Mouse (Mus musculus): ENCODE results near the gene Cttnbp2nl. TPM values are rescaled to one million over a fixed set of nuclear protein-coding genes. Genes with fewer than 3 reads are reported as not detected.
A peak's percentile ranks its signal among the peaks of the same experiment; 100 is the strongest.

The Cttnbp2nl gene
- polyA plus RNA-seq, 1 experiment from 2014 or later = 24.3 TPM

- Histone ChIP-seq H3K27me3 (ENCODE audit: control insufficient read depth, insufficient read depth, low read length) (no peaks in the 10 kb centered on the region), H3K4me2 (replicated peaks; ENCODE audit: low read depth, low read length) (no peak overlapping the region), H3K4me3 (ENCODE audit: low read depth, low read length) (no peak overlapping the region), H3K9ac (replicated peaks; ENCODE audit: low read depth, low read length) (no peak overlapping the region), H3K36me3 (ENCODE audit: control insufficient read depth, insufficient read depth, low read length) (no peaks in the 10 kb centered on the region), H3K9me3 (ENCODE audit: control insufficient read depth, low read depth, low read length) (no peaks in the 10 kb centered on the region), H3K27ac (ENCODE audit: low read length) (no peak overlapping the region), H3K4me1 (ENCODE audit: control insufficient read depth, insufficient read depth, low read length) (peaks cover 5% of the 10 kb centered on the region; the same call in 1 of the 2 replicates)
- 78% methylated on average over 9 of the region's 9 CpGs for WGBS
- no peak for ATAC-seq (ENCODE audit: insufficient number of reproducible peaks, insufficient read depth, low FRiP score, low read depth)
Observed at GRCm38 (mm10) chr3:105062676-105063075, 9.7 kb upstream of the Cttnbp2nl start.

- no peak overlapping the region for H3K4me2 ChIP-seq (replicated peaks; ENCODE audit: low read depth, low read length)
- no peak for ATAC-seq (ENCODE audit: insufficient number of reproducible peaks, insufficient read depth, low FRiP score, low read depth)
Observed at GRCm38 (mm10) chr3:105061991-105062390, 9.0 kb upstream of the Cttnbp2nl start.

GRCm38 (mm10) chr3:105061496-105061895, 8.6 kb upstream of the Cttnbp2nl start:
- no peak overlapping the region for H3K4me3 ChIP-seq (ENCODE audit: low read depth, low read length)
- no peak overlapping the region for H3K9ac ChIP-seq (replicated peaks; ENCODE audit: low read depth, low read length)
- no peak for ATAC-seq (ENCODE audit: insufficient number of reproducible peaks, insufficient read depth, low FRiP score, low read depth)
- H3K9me3 ChIP-seq (ENCODE audit: control insufficient read depth, low read depth, low read length) = no peaks in the 10 kb centered on the region
- WGBS = 85% methylated on average over 3 of the region's 3 CpGs
- H3K27ac ChIP-seq (ENCODE audit: low read length) = no peak overlapping the region
- no peaks in the 10 kb centered on the region for H3K36me3 ChIP-seq (ENCODE audit: control insufficient read depth, insufficient read depth, low read length)
- H3K27me3 ChIP-seq (ENCODE audit: control insufficient read depth, insufficient read depth, low read length) = no peaks in the 10 kb centered on the region
- peaks cover 5% of the 10 kb centered on the region; the same call in 1 of the 2 replicates for H3K4me1 ChIP-seq (ENCODE audit: control insufficient read depth, insufficient read depth, low read length)
- H3K4me2 ChIP-seq (replicated peaks; ENCODE audit: low read depth, low read length) = no peak overlapping the region

More at GRCm38 (mm10) chr3:105061991-105062390, 9.0 kb upstream of the Cttnbp2nl start:
- H3K27ac ChIP-seq (ENCODE audit: low read length) = no peak overlapping the region
- no peak overlapping the region for H3K9ac ChIP-seq (replicated peaks; ENCODE audit: low read depth, low read length)
- no peaks in the 10 kb centered on the region for H3K27me3 ChIP-seq (ENCODE audit: control insufficient read depth, insufficient read depth, low read length)
- H3K9me3 ChIP-seq (ENCODE audit: control insufficient read depth, low read depth, low read length) = no peaks in the 10 kb centered on the region
- no peaks in the 10 kb centered on the region for H3K36me3 ChIP-seq (ENCODE audit: control insufficient read depth, insufficient read depth, low read length)
- 80% methylated on average over 1 of the region's 1 CpGs for WGBS
- peaks cover 5% of the 10 kb centered on the region; the same call in 1 of the 2 replicates for H3K4me1 ChIP-seq (ENCODE audit: control insufficient read depth, insufficient read depth, low read length)
- H3K4me3 ChIP-seq (ENCODE audit: low read depth, low read length) = no peak overlapping the region

- Histone ChIP-seq H3K27me3 (ENCODE audit: control insufficient read depth, insufficient read depth, low read length) (no peaks in the 10 kb centered on the region), H3K27ac (ENCODE audit: low read length) (no peak overlapping the region), H3K9ac (replicated peaks; ENCODE audit: low read depth, low read length) (no peak overlapping the region), H3K4me1 (ENCODE audit: control insufficient read depth, insufficient read depth, low read length) (peaks cover 5% of the 10 kb centered on the region; the same call in 1 of the 2 replicates), H3K36me3 (ENCODE audit: control insufficient read depth, insufficient read depth, low read length) (no peaks in the 10 kb centered on the region), H3K4me3 (ENCODE audit: low read depth, low read length) (no peak overlapping the region), H3K9me3 (ENCODE audit: control insufficient read depth, low read depth, low read length) (no peaks in the 10 kb centered on the region), H3K4me2 (replicated peaks; ENCODE audit: low read depth, low read length) (no peak overlapping the region)
- WGBS = 77% methylated on average over 6 of the region's 6 CpGs
- no peak for ATAC-seq (ENCODE audit: insufficient number of reproducible peaks, insufficient read depth, low FRiP score, low read depth)
Observed at GRCm38 (mm10) chr3:105060992-105061391, 8.0 kb upstream of the Cttnbp2nl start.

GRCm38 (mm10) chr3:105059911-105060310, 7.0 kb upstream of the Cttnbp2nl start:
- H3K4me2 ChIP-seq (replicated peaks; ENCODE audit: low read depth, low read length) = no peak overlapping the region
- no peak overlapping the region for H3K27ac ChIP-seq (ENCODE audit: low read length)
- no peak overlapping the region for H3K9ac ChIP-seq (replicated peaks; ENCODE audit: low read depth, low read length)
- no peaks in the 10 kb centered on the region for H3K9me3 ChIP-seq (ENCODE audit: control insufficient read depth, low read depth, low read length)
- no peak overlapping the region for H3K4me3 ChIP-seq (ENCODE audit: low read depth, low read length)
- H3K36me3 ChIP-seq (ENCODE audit: control insufficient read depth, insufficient read depth, low read length) = no peaks in the 10 kb centered on the region
- H3K4me1 ChIP-seq (ENCODE audit: control insufficient read depth, insufficient read depth, low read length) = peaks cover 5% of the 10 kb centered on the region; the same call in 1 of the 2 replicates
- H3K27me3 ChIP-seq (ENCODE audit: control insufficient read depth, insufficient read depth, low read length) = no peaks in the 10 kb centered on the region
- 51% methylated on average over 7 of the region's 7 CpGs for WGBS
- no peak for ATAC-seq (ENCODE audit: insufficient number of reproducible peaks, insufficient read depth, low FRiP score, low read depth)

GRCm38 (mm10) chr3:105058627-105059513, 5.9 kb upstream of the Cttnbp2nl start:
- WGBS = 12% methylated on average over 25 of the region's 25 CpGs

GRCm38 (mm10) chr3:105055666-105056065, 2.7 kb upstream of the Cttnbp2nl start:
- Histone ChIP-seq H3K4me2 (replicated peaks; ENCODE audit: low read depth, low read length) (no peak overlapping the region), H3K4me1 (ENCODE audit: control insufficient read depth, insufficient read depth, low read length) (peaks cover 18% of the 10 kb centered on the region), H3K9me3 (ENCODE audit: control insufficient read depth, low read depth, low read length) (no peaks in the 10 kb centered on the region), H3K9ac (replicated peaks; ENCODE audit: low read depth, low read length) (no peak overlapping the region), H3K4me3 (ENCODE audit: low read depth, low read length) (no peak overlapping the region), H3K27me3 (ENCODE audit: control insufficient read depth, insufficient read depth, low read length) (no peaks in the 10 kb centered on the region), H3K36me3 (ENCODE audit: control insufficient read depth, insufficient read depth, low read length) (no peaks in the 10 kb centered on the region), H3K27ac (ENCODE audit: low read length) (no peak overlapping the region)
- WGBS = 68% methylated on average over 4 of the region's 4 CpGs
- no peak for ATAC-seq (ENCODE audit: insufficient number of reproducible peaks, insufficient read depth, low FRiP score, low read depth)

More at GRCm38 (mm10) chr3:105058627-105059513, 5.9 kb upstream of the Cttnbp2nl start:
- Histone ChIP-seq H3K4me3 (ENCODE audit: low read depth, low read length) (peak overlapping the region; percentile 18; the same call in 1 of the 2 replicates), H3K36me3 (ENCODE audit: control insufficient read depth, insufficient read depth, low read length) (no peaks in the 10 kb centered on the region), H3K4me1 (ENCODE audit: control insufficient read depth, insufficient read depth, low read length) (peaks cover 5% of the 10 kb centered on the region; the same call in 1 of the 2 replicates), H3K27ac (ENCODE audit: low read length) (no peak overlapping the region), H3K4me2 (replicated peaks; ENCODE audit: low read depth, low read length) (peak overlapping the region; percentile 42), H3K9me3 (ENCODE audit: control insufficient read depth, low read depth, low read length) (no peaks in the 10 kb centered on the region), H3K27me3 (ENCODE audit: control insufficient read depth, insufficient read depth, low read length) (no peaks in the 10 kb centered on the region), H3K9ac (replicated peaks; ENCODE audit: low read depth, low read length) (no peak overlapping the region; the same call in 1 of the 2 replicates)
- ATAC-seq (ENCODE audit: insufficient number of reproducible peaks, insufficient read depth, low FRiP score, low read depth) = peak; percentile 26; the same call in 1 of the 2 replicates

GRCm38 (mm10) chr3:105054952-105055351, 2.0 kb upstream of the Cttnbp2nl start:
- Histone ChIP-seq H3K27me3 (ENCODE audit: control insufficient read depth, insufficient read depth, low read length) (no peaks in the 10 kb centered on the region), H3K4me2 (replicated peaks; ENCODE audit: low read depth, low read length) (no peak overlapping the region), H3K36me3 (ENCODE audit: control insufficient read depth, insufficient read depth, low read length) (no peaks in the 10 kb centered on the region), H3K9ac (replicated peaks; ENCODE audit: low read depth, low read length) (no peak overlapping the region), H3K27ac (ENCODE audit: low read length) (no peak overlapping the region), H3K9me3 (ENCODE audit: control insufficient read depth, low read depth, low read length) (no peaks in the 10 kb centered on the region), H3K4me3 (ENCODE audit: low read depth, low read length) (no peak overlapping the region), H3K4me1 (ENCODE audit: control insufficient read depth, insufficient read depth, low read length) (peaks cover 20% of the 10 kb centered on the region)
- ATAC-seq (ENCODE audit: insufficient number of reproducible peaks, insufficient read depth, low FRiP score, low read depth) = no peak
- WGBS = 43% methylated on average over 7 of the region's 7 CpGs
